Mouse (Mus musculus) inflammation-experienced regulatory T-cells, adult 6 months (primary cell): ENCODE results near the gene Myo1a. TPM values are rescaled to one million over a fixed set of nuclear protein-coding genes. Genes with fewer than 3 reads are reported as not detected.
"Not testable (repeated sequence)": the region's sequence is repeated elsewhere in the genome, so short reads cannot be mapped to it uniquely, and the experiment has no call there.

Source experiments
- ATAC-seq: one replicate; pipeline ENCODE4 v1.8.0; 2017
- polyA plus RNA-seq, 3 experiments: library from polyadenylated mRNA; unstranded; fragments of 100-300 nt; shearing (Covaris generic); gene quantifications; one replicate each; pipeline ENCODE4 v1.2.1; 2017

The Myo1a gene
- polyA plus RNA-seq: not detected

- no peak for ATAC-seq
These were observed at the start of gene Myo1a for GRCm38 (mm10) chr10:127704766-127705220. Gene Myo1a (plus strand): TSS chr10:127705170.

GRCm38 (mm10) chr10:127657617-127658016, 47.4 kb upstream of the Myo1a start:
- not testable (repeated sequence) for ATAC-seq

GRCm38 (mm10) chr10:127658076-127658475, 46.9 kb upstream of the Myo1a start:
- ATAC-seq: peak; percentile 31

- no peak for ATAC-seq
These were observed 45.4 kb upstream of the Myo1a start for GRCm38 (mm10) chr10:127659551-127659950.

GRCm38 (mm10) chr10:127661291-127661914, 43.6 kb upstream of the Myo1a start:
- ATAC-seq: no peak

- ATAC-seq: peak; percentile 60
These were observed 42.9 kb upstream of the Myo1a start for GRCm38 (mm10) chr10:127661915-127662663.

GRCm38 (mm10) chr10:127662666-127663253, 42.2 kb upstream of the Myo1a start:
- no peak for ATAC-seq

- no peak for ATAC-seq
These were observed 41.4 kb upstream of the Myo1a start for GRCm38 (mm10) chr10:127663590-127663989.

- no peak for ATAC-seq
These were observed 40.8 kb upstream of the Myo1a start for GRCm38 (mm10) chr10:127664166-127664565.

- ATAC-seq: no peak
These were observed 40.1 kb upstream of the Myo1a start for GRCm38 (mm10) chr10:127664891-127665290.

GRCm38 (mm10) chr10:127665366-127666181, 39.4 kb upstream of the Myo1a start:
- no peak for ATAC-seq

GRCm38 (mm10) chr10:127666501-127667268, 38.3 kb upstream of the Myo1a start, which contains the start of gene Nemp1:
Gene Nemp1 (plus strand): TSS chr10:127666901.
- ATAC-seq: peak; percentile 20

GRCm38 (mm10) chr10:127667269-127668092, 37.5 kb upstream of the Myo1a start:
- peak; percentile 38 for ATAC-seq

GRCm38 (mm10) chr10:127668093-127669050, 36.6 kb upstream of the Myo1a start, which contains the start of gene Nab2:
Gene Nab2 (minus strand): TSS chr10:127668568.
- ATAC-seq: peak; percentile 55

GRCm38 (mm10) chr10:127669170-127669569, 35.8 kb upstream of the Myo1a start:
- ATAC-seq: no peak

GRCm38 (mm10) chr10:127670185-127670584, 34.8 kb upstream of the Myo1a start:
- ATAC-seq: no peak

GRCm38 (mm10) chr10:127671276-127671675, 33.7 kb upstream of the Myo1a start:
- ATAC-seq: no peak

- ATAC-seq: no peak
These were observed 30.8 kb upstream of the Myo1a start for GRCm38 (mm10) chr10:127674046-127674655.
